Mouse (Mus musculus): ENCODE results near the gene Efcab7.

Gene Efcab7

GRCm38 (mm10) chr4:99829094-99830073 lies at the start of gene Efcab7:
Gene Efcab7 (plus strand): TSS chr4:99829198.
- peak; percentile 77 to 84 for DNase-seq (ENCODE audit: low spot score in 2 of 2)

DNA sequence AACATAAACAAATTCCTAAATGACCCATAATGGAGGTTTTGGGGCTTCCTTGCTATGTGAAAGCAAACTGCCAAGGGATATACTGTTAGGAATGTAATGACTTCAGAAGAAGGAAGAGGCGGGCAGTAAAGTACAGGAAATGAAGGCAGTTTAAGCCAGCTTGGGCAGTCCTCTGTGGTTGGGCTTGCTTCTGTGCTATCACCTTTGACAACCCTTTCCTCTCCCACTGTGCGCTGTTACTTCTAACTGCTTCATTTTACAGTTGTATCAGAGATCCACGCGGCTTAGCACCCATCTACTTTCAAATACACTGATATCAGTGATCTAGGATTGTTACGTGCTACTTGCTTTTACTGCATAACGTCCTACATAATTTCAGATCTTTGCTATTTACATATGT lies 36.6 kb upstream of the Efcab7 start:
- DNase-seq (ENCODE audit: low spot score in 2 of 2) = no peak

DNA sequence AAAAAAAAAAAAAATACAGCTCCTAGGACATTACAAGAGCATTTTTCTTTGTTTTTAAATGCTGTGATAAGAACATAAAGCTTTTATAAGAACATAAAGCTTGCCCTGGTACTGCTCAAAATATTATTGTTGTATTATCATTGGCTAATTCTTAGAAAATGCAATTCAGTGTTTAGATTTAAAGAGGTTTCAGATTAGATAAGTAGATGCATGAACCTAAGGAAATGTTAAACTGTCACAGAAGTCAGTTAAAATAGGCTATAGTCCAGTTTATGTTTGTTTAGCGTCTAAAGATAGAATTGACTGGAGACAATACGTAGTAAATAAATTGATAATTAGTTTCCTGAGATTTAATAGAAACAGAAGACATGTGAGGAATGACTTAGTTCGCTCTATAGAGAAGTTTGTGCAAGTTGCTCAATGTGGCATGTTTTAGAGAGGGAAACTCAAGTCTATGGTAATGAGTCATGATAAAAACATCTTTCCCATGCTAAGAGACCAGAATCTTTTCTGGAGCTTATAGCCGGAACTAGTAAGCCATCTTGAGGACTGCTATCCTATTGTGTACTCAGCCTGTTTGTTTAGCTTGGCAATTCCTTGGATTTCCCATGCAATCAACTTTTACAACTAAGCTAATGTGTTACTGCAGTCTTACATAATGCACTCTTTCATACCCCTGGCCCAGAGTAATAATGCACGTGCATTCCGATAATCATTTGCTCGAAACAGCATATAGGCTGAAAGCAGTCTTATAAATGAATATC lies 12.1 kb upstream of the Efcab7 start:
- no peak for DNase-seq (ENCODE audit: low spot score in 2 of 2)

DNA sequence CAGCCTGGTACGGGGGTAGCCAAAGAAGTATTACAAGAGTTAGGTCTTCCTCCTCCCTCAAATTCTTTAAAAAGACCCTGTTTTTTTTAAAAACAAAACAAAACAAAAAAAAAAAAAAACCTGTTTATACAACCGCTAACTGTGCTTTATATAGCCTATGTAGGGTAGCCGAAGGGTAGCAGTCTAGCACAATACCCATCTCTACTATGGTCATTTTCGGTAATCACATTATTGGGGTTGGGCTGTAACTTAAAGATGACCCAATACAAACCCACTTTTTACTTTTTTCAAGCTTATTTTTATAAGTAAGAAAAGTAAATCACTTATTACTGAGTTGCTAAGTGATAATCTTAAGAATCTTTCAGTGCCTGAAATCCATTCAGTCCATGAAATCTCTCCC lies 661 bp upstream of the Efcab7 start:
- no peak for DNase-seq (ENCODE audit: low spot score in 2 of 2)

- no peak for DNase-seq (ENCODE audit: low spot score in 2 of 2)
Observed at GRCm38 (mm10) chr4:99828739-99829093, 282 bp upstream of the Efcab7 start.

GRCm38 (mm10) chr4:99881882-99882281 lies 52.9 kb downstream of the Efcab7 start:
- no peak for DNase-seq (ENCODE audit: low spot score in 2 of 2)

DNA sequence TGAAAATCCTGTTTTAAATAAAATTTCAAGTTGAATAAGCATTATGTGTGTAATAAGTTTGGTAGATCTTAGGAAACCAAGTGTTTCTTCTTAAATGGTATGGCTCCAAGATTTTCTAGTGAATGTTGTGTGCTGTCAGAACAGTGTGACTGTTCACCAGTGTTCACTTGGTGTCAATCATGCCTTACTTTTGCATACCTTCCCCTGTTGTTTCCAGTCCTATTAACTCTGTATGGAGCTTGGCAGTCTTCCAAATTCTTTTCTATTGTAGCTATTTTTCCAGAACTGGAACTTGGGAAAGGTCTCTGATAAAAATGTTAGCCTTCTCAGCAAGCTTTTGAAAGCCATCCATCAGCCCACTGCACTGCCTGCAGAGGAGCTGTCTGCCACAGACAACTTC lies 53.4 kb downstream of the Efcab7 start:
- DNase-seq (ENCODE audit: low spot score in 2 of 2) = no peak

DNA sequence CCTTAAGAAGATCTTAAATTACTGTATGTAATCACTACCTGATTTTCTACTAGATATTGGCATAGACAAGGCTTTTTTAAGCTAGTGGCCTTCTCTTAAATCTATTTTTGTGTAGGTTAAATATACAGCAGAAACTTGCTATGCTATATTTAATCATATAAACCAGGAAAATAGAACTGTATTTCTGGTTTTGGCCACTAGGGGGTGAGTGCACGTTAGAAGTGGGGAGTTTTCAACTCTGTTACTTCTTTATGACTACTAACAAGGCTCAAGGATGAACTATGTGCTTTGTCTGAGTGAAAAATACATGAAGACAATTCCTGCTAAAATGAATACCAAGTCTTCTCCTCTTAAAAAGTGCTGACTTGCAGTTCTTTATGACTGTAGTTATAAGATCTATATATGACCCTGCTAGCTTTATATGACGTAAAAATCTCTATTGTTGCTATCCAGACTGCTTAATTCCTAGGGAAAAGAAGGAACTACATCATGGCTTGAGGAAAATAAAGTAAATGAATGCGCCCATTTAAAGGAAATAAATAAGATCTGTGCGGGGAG lies 85.0 kb downstream of the Efcab7 start:
- no peak for DNase-seq (ENCODE audit: low spot score in 2 of 2)

- DNase-seq (ENCODE audit: low spot score in 2 of 2) = no peak
Observed at GRCm38 (mm10) chr4:99926380-99926779, 97.4 kb downstream of the Efcab7 start.

GRCm38 (mm10) chr4:99928521-99928920 lies 99.5 kb downstream of the Efcab7 start:
- no peak for DNase-seq (ENCODE audit: low spot score in 2 of 2)

DNA sequence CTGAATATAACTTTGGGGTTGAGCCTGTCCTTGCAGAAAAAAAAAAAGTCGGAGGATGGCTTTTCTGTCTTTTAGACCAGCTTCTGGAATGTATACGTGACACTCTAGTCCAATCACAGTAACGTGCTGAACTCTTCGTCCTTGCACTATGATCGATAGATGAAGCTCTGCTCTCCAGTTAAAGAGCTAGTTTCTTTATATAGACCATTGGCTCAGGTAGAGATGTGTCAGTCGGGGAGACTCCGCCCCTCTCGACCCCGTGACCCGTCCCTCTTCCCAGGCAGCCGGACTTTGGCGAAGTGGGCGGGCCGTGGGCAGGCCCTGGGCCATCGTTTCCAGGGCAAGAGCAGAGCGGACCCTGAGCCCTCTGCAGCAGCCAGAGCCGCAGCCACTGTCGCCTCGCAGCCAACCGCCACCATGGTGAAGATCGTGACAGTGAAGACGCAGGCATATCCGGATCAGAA lies 100.2 kb downstream of the Efcab7 start, which contains the start of gene Pgm1:
Gene Pgm1 (plus strand): TSS at position 266 of the 464 bp plus-strand sequence.
- DNase-seq (ENCODE audit: low spot score in 2 of 2) = no peak

- peak; percentile 68 to 72 for DNase-seq (ENCODE audit: low spot score in 2 of 2)
Observed at GRCm38 (mm10) chr4:99929613-99930517, 100.9 kb downstream of the Efcab7 start, which contains the start of gene Itgb3bp. Gene Itgb3bp (minus strand): TSS chr4:99929813.

GRCm38 (mm10) chr4:99930518-99931239 lies 101.7 kb downstream of the Efcab7 start:
- DNase-seq (ENCODE audit: low spot score in 2 of 2) = no peak

GRCm38 (mm10) chr4:99931240-99931580 lies 102.2 kb downstream of the Efcab7 start:
- DNase-seq (ENCODE audit: low spot score in 2 of 2) = no peak

DNA sequence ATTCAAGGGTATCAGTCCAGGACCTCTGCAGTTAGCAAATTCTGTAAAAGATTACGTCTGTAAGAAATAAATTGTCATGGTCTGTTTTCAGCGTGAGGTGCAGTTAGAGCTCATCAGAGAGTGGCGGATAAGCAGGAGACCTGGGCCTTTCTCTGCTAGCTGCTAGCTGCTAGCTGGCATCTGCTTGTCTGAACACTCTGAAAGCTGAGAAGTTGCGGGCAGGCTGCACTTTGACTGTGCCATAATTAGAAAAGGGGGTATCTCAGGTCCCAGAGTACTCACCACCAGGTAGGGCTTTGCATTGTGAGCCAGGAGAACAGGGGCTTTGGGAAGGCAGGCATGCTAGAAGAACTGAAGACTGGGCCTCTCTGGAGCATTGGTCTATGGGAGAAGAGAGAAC lies 102.8 kb downstream of the Efcab7 start:
- no peak for DNase-seq (ENCODE audit: low spot score in 2 of 2)

GRCm38 (mm10) chr4:99934859-99935258 lies 105.9 kb downstream of the Efcab7 start:
- no peak for DNase-seq (ENCODE audit: low spot score in 2 of 2)

DNA sequence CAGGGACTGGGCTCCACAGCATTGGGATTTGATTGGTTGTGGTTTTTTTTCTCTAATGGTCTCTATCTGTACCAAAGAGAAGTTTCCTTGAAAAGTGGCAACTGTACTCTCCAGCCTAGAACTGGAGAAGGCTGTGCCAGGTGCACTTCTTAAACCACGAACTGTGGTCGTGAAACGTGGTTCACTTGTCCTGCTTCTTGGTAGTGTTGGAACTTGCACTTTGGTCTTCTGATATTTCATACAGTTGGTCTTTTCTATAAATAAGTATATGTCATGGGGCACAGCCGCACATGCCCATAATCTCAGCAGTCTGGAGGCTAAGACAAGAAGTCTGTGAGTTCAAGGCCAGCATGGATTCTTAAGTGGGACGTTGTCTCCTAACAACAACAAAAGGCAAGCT lies 107.3 kb downstream of the Efcab7 start:
- no peak for DNase-seq (ENCODE audit: low spot score in 2 of 2)

- DNase-seq (ENCODE audit: low spot score in 2 of 2) = no peak
Observed at GRCm38 (mm10) chr4:99939711-99940505, 110.9 kb downstream of the Efcab7 start.

DNA sequence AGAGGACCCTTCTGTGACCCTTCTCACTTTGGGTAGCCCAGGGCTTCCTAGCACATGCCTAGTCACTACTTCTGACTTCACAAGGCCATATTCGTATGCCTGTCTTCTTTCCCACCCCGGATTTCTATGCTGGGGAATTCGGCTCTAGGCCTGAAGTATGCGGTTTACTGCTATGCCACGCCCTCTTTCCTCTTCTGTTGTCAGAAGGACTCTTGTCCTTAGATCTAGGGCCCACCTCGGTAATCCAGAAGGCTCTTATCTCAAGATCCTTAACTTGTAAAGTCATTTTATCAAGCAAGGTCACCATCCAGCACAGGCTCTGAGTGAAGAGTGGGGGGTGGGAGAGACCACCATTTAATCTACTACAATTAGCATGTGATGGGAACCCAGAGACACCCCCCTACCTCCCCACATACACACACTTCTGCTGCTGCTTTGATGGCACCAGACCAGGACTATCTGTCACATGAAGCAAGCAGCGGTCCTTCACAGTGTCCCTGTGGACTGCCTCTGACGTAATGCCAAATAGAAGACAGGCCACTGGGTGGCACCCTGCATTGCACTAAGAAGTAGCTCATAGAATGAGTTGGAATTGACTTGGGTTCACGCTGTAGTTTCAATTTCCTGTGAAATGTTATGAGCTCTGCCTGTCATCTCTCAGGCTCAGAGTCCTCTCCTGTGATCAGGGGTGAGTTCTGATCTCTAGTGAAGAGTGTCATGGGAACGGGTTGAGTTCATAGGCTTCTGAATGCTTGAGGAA lies 112.8 kb downstream of the Efcab7 start:
- DNase-seq (ENCODE audit: low spot score in 2 of 2) = no peak

All from right cerebral cortex, postnatal 36 days (tissue).